Mouse (Mus musculus): ENCODE measurements around the gene Slc6a13. TPM values are rescaled to one million over a fixed set of nuclear protein-coding genes. Genes with fewer than 3 reads are reported as not detected.

Slc6a13 gene
- polyA plus RNA-seq, 1 experiment: not detected

DNA sequence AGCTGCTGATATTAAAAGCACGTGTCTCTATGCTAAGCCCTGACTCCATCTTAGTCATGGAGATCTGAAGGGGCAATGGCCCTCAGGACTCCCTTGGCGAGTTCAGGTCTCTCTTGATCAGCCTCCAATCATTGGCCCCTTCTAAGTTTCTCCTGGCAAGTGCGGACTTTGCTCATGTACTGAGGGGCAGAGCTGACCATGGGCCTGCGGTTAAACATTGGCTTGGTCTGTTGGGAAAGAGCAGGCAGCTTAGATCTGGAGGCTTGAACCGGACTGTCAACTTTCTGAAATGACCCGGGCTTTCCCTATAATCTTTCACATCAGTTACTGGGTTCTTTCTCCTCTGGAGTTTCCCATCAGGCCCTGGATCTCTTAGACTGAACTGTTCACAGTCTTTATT is 11.0 kb downstream of the Slc6a13 start:
- H3K79me2 ChIP-seq (ENCODE audit: control insufficient read depth, insufficient read depth): no peaks in the 10 kb centered on the region
- TF ChIP-seq MYOG (IDR thresholded peaks at IDR 0.05; ENCODE audit: control insufficient read depth, extremely low read depth, insufficient read length) (no peak), USF1 (IDR thresholded peaks at IDR 0.05; ENCODE audit: low read depth) (no peak), CTCF (IDR thresholded peaks at IDR 0.05; ENCODE audit: control insufficient read depth, insufficient read depth, insufficient read length) (no peak), FOSL1 (IDR thresholded peaks at IDR 0.05; ENCODE audit: insufficient read depth, low read length, poor library complexity, severe bottlenecking) (no peak), MYOD1 (IDR thresholded peaks at IDR 0.05; ENCODE audit: control insufficient read depth, insufficient read length, low read depth) (no peak), CEBPB (IDR thresholded peaks at IDR 0.05; ENCODE audit: low read depth) (no peak), MAX (IDR thresholded peaks at IDR 0.05) (no peak)
- H3K36me3 ChIP-seq (ENCODE audit: control insufficient read depth, insufficient read depth): no peaks in the 10 kb centered on the region
- peaks cover 3% of the 10 kb centered on the region for H3K27me3 ChIP-seq (ENCODE audit: control insufficient read depth, insufficient read depth, insufficient read length)
- no peaks in the 10 kb centered on the region for H3K79me3 ChIP-seq (ENCODE audit: low read depth)
- H3ac ChIP-seq (ENCODE audit: control insufficient read depth, insufficient read length, low read depth): no peak overlapping the region
- H3K4me3 ChIP-seq (ENCODE audit: insufficient read depth, poor library complexity, severe bottlenecking): no peak overlapping the region

DNA sequence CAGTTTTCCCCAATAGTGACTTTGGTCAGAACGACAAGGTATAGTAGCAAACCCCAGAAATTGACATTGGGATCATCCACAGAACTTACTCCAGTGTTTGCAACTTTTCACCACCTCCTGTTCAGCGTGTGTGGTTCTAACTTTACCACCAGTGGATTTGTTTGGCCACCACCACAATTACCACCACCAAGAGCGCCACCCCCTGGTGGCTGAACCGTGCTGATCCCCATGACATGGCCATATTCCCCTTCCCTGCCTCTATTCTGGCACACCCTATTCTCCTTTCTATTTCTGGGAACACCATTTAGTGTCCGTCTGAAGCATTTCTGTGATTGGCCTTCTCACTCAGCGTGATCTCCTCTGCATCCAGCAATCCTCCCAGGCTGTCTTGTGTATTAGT is 19.1 kb downstream of the Slc6a13 start:
- TF ChIP-seq MYOG (IDR thresholded peaks at IDR 0.05; ENCODE audit: control insufficient read depth, extremely low read depth, insufficient read length) (no peak), USF1 (IDR thresholded peaks at IDR 0.05; ENCODE audit: low read depth) (no peak), CEBPB (IDR thresholded peaks at IDR 0.05; ENCODE audit: low read depth) (no peak), CTCF (IDR thresholded peaks at IDR 0.05; ENCODE audit: control insufficient read depth, insufficient read depth, insufficient read length) (no peak), MYOD1 (IDR thresholded peaks at IDR 0.05; ENCODE audit: control insufficient read depth, insufficient read length, low read depth) (no peak), MAX (IDR thresholded peaks at IDR 0.05) (no peak), FOSL1 (IDR thresholded peaks at IDR 0.05; ENCODE audit: insufficient read depth, low read length, poor library complexity, severe bottlenecking) (no peak)
- Histone ChIP-seq H3K79me3 (ENCODE audit: low read depth) (no peaks in the 10 kb centered on the region), H3K36me3 (ENCODE audit: control insufficient read depth, insufficient read depth) (no peaks in the 10 kb centered on the region), H3K27me3 (ENCODE audit: control insufficient read depth, insufficient read depth, insufficient read length) (no peaks in the 10 kb centered on the region), H3K79me2 (ENCODE audit: control insufficient read depth, insufficient read depth) (no peaks in the 10 kb centered on the region), H3ac (ENCODE audit: control insufficient read depth, insufficient read length, low read depth) (no peak overlapping the region), H3K4me3 (ENCODE audit: insufficient read depth, poor library complexity, severe bottlenecking) (no peak overlapping the region)

DNA sequence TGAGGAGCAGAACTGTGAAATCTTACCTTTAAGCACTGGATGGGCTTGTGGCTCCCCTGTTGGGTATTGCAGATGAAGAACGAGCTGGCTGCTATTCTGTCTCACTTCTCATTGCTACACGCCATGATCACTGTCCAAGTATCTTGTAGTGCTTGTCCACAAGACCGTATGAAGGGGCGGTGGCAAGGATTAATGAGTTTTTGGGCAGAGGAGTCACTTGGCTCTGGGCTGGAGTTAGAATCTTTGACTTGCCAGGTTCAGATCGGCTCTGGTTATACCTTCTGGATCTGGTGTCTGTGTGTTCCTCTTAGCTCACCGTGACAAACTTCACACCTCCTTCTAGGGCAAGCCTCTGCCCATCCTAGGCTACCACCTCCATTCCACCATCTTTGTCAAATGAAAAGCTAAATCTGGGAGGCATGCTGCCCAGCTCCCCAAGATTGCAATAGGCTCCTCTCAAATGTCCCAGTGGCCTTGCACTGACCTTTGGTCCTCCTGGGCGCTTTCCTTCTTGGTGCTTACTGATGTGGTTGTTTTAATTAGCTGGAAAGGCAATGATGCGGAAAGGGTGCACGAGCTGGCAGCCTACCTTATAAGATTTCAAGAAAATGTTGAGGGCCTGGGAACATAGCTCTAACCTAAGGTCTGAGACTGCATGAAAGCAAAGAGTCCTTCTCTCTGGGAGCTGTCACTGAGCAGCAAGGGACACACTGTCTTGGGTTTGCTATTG is 22.5 kb downstream of the Slc6a13 start:
- Histone ChIP-seq H3K36me3 (ENCODE audit: control insufficient read depth, insufficient read depth) (no peaks in the 10 kb centered on the region), H3K79me3 (ENCODE audit: low read depth) (no peaks in the 10 kb centered on the region), H3K27me3 (ENCODE audit: control insufficient read depth, insufficient read depth, insufficient read length) (no peaks in the 10 kb centered on the region), H3ac (ENCODE audit: control insufficient read depth, insufficient read length, low read depth) (no peak overlapping the region), H3K4me3 (ENCODE audit: insufficient read depth, poor library complexity, severe bottlenecking) (no peak overlapping the region), H3K79me2 (ENCODE audit: control insufficient read depth, insufficient read depth) (no peaks in the 10 kb centered on the region)
- TF ChIP-seq USF1 (IDR thresholded peaks at IDR 0.05; ENCODE audit: low read depth): no peak
- TF ChIP-seq MAX (IDR thresholded peaks at IDR 0.05): no peak

DNA sequence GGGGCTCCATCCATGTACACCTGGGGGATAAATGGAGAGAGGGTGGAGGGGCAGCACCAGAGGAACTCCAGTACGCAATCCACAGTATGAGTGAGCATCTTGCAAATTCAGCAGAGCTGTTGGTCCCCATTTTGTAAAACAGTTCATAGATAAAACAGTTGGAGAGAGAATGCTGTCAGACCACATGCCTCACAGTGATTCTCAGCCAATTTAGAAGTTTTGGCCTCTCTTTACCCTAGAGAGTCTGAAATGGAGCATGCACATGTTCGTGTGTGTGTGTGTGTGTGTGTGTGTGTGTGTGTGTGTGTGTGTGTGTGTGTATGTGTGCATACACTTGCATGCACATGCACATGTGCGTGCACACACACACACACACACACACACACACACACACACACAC is 25.3 kb downstream of the Slc6a13 start:
- H3K27me3 ChIP-seq (ENCODE audit: control insufficient read depth, insufficient read depth, insufficient read length): peaks cover 4% of the 10 kb centered on the region
- TF ChIP-seq CEBPB (IDR thresholded peaks at IDR 0.05; ENCODE audit: low read depth): no peak
- no peak for TF ChIP-seq FOSL1 (IDR thresholded peaks at IDR 0.05; ENCODE audit: insufficient read depth, low read length, poor library complexity, severe bottlenecking)
- TF ChIP-seq MAX (IDR thresholded peaks at IDR 0.05): no peak
- TF ChIP-seq CTCF (IDR thresholded peaks at IDR 0.05; ENCODE audit: control insufficient read depth, insufficient read depth, insufficient read length): no peak
- no peak for TF ChIP-seq MYOD1 (IDR thresholded peaks at IDR 0.05; ENCODE audit: control insufficient read depth, insufficient read length, low read depth)
- TF ChIP-seq MYOG (IDR thresholded peaks at IDR 0.05; ENCODE audit: control insufficient read depth, extremely low read depth, insufficient read length): no peak
- no peak for TF ChIP-seq USF1 (IDR thresholded peaks at IDR 0.05; ENCODE audit: low read depth)
- no peaks in the 10 kb centered on the region for H3K79me2 ChIP-seq (ENCODE audit: control insufficient read depth, insufficient read depth)
- no peaks in the 10 kb centered on the region for H3K79me3 ChIP-seq (ENCODE audit: low read depth)
- H3ac ChIP-seq (ENCODE audit: control insufficient read depth, insufficient read length, low read depth): no peak overlapping the region
- H3K36me3 ChIP-seq (ENCODE audit: control insufficient read depth, insufficient read depth): no peaks in the 10 kb centered on the region
- H3K4me3 ChIP-seq (ENCODE audit: insufficient read depth, poor library complexity, severe bottlenecking): no peak overlapping the region

DNA sequence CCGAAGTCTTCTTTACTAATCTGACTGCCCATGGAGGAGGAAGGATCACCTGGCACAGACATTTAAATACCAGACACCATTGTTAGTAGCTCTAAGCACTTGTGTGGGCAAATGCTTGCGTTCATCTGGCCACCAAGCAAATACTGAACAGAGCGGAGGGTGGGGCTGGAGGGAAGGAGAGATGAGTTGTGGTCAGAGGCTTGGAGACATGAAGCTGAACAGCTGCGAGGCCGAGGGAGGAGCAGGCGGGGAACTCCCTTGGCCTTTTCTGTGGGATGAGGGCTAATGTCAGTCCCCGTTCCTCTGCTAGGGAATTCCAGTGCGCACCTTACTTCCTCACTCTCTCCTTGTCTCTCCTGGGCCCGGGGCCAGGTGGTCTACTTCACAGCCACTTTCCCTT is 25.7 kb downstream of the Slc6a13 start:
- Histone ChIP-seq H3ac (ENCODE audit: control insufficient read depth, insufficient read length, low read depth) (no peak overlapping the region), H3K79me2 (ENCODE audit: control insufficient read depth, insufficient read depth) (no peaks in the 10 kb centered on the region), H3K27me3 (ENCODE audit: control insufficient read depth, insufficient read depth, insufficient read length) (peaks cover 4% of the 10 kb centered on the region), H3K79me3 (ENCODE audit: low read depth) (no peaks in the 10 kb centered on the region), H3K36me3 (ENCODE audit: control insufficient read depth, insufficient read depth) (no peaks in the 10 kb centered on the region), H3K4me3 (ENCODE audit: insufficient read depth, poor library complexity, severe bottlenecking) (no peak overlapping the region)
- TF ChIP-seq MYOG (IDR thresholded peaks at IDR 0.05; ENCODE audit: control insufficient read depth, extremely low read depth, insufficient read length) (no peak), MAX (IDR thresholded peaks at IDR 0.05) (no peak)

DNA sequence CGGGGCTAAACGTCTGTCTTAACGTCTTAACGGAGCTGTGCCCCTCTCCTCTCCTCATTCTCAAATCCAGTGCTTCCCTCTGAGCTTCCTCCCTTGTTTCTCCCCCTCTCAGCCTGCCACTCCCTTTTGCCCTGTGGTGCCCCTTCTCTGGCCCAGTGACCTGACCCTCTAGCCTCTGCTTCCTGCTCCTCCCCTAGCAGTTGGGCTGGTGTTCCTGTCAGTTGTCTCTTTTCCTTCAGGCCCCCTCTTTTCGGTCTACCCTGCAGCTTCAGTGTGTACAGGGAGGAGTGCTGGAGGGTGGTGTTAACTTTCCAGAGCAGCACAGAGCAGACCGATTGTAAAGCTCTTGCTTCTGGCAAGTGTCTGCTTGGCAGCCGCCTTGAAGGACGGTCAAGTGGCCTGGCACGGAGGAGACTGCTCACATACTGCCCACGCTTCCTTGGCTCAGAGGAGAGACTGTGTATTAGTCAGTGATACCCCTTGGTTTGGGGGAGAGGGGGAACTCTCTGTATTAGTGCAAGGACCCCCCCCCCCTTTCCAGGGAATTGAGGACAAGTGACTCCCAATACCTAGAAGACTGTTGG is 26.6 kb downstream of the Slc6a13 start:
- H3K27me3 ChIP-seq (ENCODE audit: control insufficient read depth, insufficient read depth, insufficient read length): peaks cover 6% of the 10 kb centered on the region
- H3K79me3 ChIP-seq (ENCODE audit: low read depth): no peaks in the 10 kb centered on the region
- TF ChIP-seq CEBPB (IDR thresholded peaks at IDR 0.05; ENCODE audit: low read depth): no peak
- no peak for TF ChIP-seq MAX (IDR thresholded peaks at IDR 0.05)
- no peak for TF ChIP-seq CTCF (IDR thresholded peaks at IDR 0.05; ENCODE audit: control insufficient read depth, insufficient read depth, insufficient read length)
- no peak for TF ChIP-seq MYOD1 (IDR thresholded peaks at IDR 0.05; ENCODE audit: control insufficient read depth, insufficient read length, low read depth)
- TF ChIP-seq MYOG (IDR thresholded peaks at IDR 0.05; ENCODE audit: control insufficient read depth, extremely low read depth, insufficient read length): no peak
- no peak for TF ChIP-seq FOSL1 (IDR thresholded peaks at IDR 0.05; ENCODE audit: insufficient read depth, low read length, poor library complexity, severe bottlenecking)
- TF ChIP-seq USF1 (IDR thresholded peaks at IDR 0.05; ENCODE audit: low read depth): no peak
- no peak overlapping the region for H3ac ChIP-seq (ENCODE audit: control insufficient read depth, insufficient read length, low read depth)
- H3K4me3 ChIP-seq (ENCODE audit: insufficient read depth, poor library complexity, severe bottlenecking): no peak overlapping the region
- no peaks in the 10 kb centered on the region for H3K79me2 ChIP-seq (ENCODE audit: control insufficient read depth, insufficient read depth)
- no peaks in the 10 kb centered on the region for H3K36me3 ChIP-seq (ENCODE audit: control insufficient read depth, insufficient read depth)

Measured in C2C12 (cell line).